In genomic region chr19:4095802-4096201, GRCm38 (mm10) we compare ENCODE assay signal across 19 mouse cellular contexts. TPM values are rescaled to one million over a fixed set of nuclear protein-coding genes. Genes with fewer than 3 reads are reported as not detected.
A peak's percentile ranks its signal among the peaks of the same experiment; 100 is the strongest.
DNase-seq lines count a peak whose midpoint lies in the region; ATAC-seq lines count a peak whose summit lies in the region.
"Had no signal": no experiment of that assay in that cellular context is flagged by ENCODE, and none has a peak within 500 bp of the region (broad histone marks: within the 10 kb centered on the region; RNA-seq: fewer than 3 reads in every experiment).

No protein-coding gene starts in this region.

- no peaks in the 10 kb centered on the region for H3K36me3 ChIP-seq in kidney, embryonic 15.5 days
- no peaks in the 10 kb centered on the region for H3K36me3 ChIP-seq in forebrain, embryonic 13.5 days (ENCODE audit: poor library complexity, severe bottlenecking)
- H3K36me3 ChIP-seq in hindbrain, embryonic 13.5 days: no peaks in the 10 kb centered on the region
- H3K36me3 ChIP-seq in midbrain, embryonic 13.5 days: no peaks in the 10 kb centered on the region
- H3K36me3 ChIP-seq: embryonic facial prominence, embryonic 12.5 days had no signal

- H3K9ac ChIP-seq in kidney, embryonic 15.5 days: no peak overlapping the region
- H3K9ac ChIP-seq in forebrain, embryonic 13.5 days: no peak overlapping the region
- no peak overlapping the region for H3K9ac ChIP-seq in hindbrain, embryonic 13.5 days
- H3K9ac ChIP-seq in midbrain, embryonic 13.5 days (replicated peaks): no peak overlapping the region

- no peak overlapping the region for H3K27ac ChIP-seq in kidney, embryonic 15.5 days
- no peak overlapping the region for H3K27ac ChIP-seq in forebrain, embryonic 13.5 days
- no peak overlapping the region for H3K27ac ChIP-seq in hindbrain, embryonic 13.5 days
- no peak overlapping the region for H3K27ac ChIP-seq in midbrain, embryonic 13.5 days

- H3K4me2 ChIP-seq in kidney, embryonic 15.5 days: peak overlapping the region; percentile 81
- peak overlapping the region; percentile 68; the same call in 1 of the 2 replicates for H3K4me2 ChIP-seq in forebrain, embryonic 13.5 days
- peak overlapping the region; percentile 63 for H3K4me2 ChIP-seq in hindbrain, embryonic 13.5 days
- peak overlapping the region; percentile 64 for H3K4me2 ChIP-seq in midbrain, embryonic 13.5 days (replicated peaks)

- H3K27me3 ChIP-seq in kidney, embryonic 15.5 days: peaks cover 9% of the 10 kb centered on the region
- H3K27me3 ChIP-seq in forebrain, embryonic 13.5 days: peaks cover 14% of the 10 kb centered on the region; the same call in 1 of the 2 replicates
- H3K27me3 ChIP-seq in hindbrain, embryonic 13.5 days: peaks cover 10% of the 10 kb centered on the region; the same call in 1 of the 2 replicates
- H3K27me3 ChIP-seq in midbrain, embryonic 13.5 days: no peaks in the 10 kb centered on the region

- no peak for DNase-seq in kidney, postnatal 10 days
- DNase-seq in cerebellum, postnatal 4 days (ENCODE audit: low spot score in 2 of 2): no peak
- no peak for DNase-seq in embryo, embryonic 10 days (ENCODE audit: low spot score)
- DNase-seq in kidney, adult 11 months: no peak
- DNase-seq: cerebellum, adult 9-11 months; kidney, adult 9 months; lung, postnatal 4 days had no signal

- no peak for ATAC-seq in kidney, embryonic 15.5 days (replicated peaks; ENCODE audit: low FRiP score)
- no peak for ATAC-seq in forebrain, embryonic 13.5 days
- no peak for ATAC-seq in hindbrain, embryonic 13.5 days (ENCODE audit: low FRiP score)
- no peak for ATAC-seq in midbrain, embryonic 13.5 days

- H3K4me1 ChIP-seq in kidney, embryonic 15.5 days: peaks cover 43% of the 10 kb centered on the region
- peaks cover 43% of the 10 kb centered on the region for H3K4me1 ChIP-seq in forebrain, embryonic 13.5 days
- peaks cover 44% of the 10 kb centered on the region for H3K4me1 ChIP-seq in hindbrain, embryonic 13.5 days (replicated peaks)
- peaks cover 42% of the 10 kb centered on the region for H3K4me1 ChIP-seq in midbrain, embryonic 13.5 days (replicated peaks)

- WGBS in kidney, embryonic 15.5 days: 68% methylated on average over 3 of the region's 3 CpGs
- 71% methylated on average over 3 of the region's 3 CpGs for WGBS in forebrain, embryonic 13.5 days
- WGBS in hindbrain, embryonic 13.5 days: 74% methylated on average over 3 of the region's 3 CpGs
- WGBS in midbrain, embryonic 13.5 days: 73% methylated on average over 3 of the region's 3 CpGs

- no peaks in the 10 kb centered on the region for H3K9me3 ChIP-seq in kidney, embryonic 15.5 days (replicated peaks)
- no peaks in the 10 kb centered on the region for H3K9me3 ChIP-seq in forebrain, embryonic 13.5 days (replicated peaks)
- H3K9me3 ChIP-seq in hindbrain, embryonic 13.5 days: no peaks in the 10 kb centered on the region
- no peaks in the 10 kb centered on the region for H3K9me3 ChIP-seq in midbrain, embryonic 13.5 days
- H3K9me3 ChIP-seq: embryonic facial prominence, embryonic 12.5 days had no signal

- no peak overlapping the region for H3K4me3 ChIP-seq in kidney, embryonic 15.5 days (replicated peaks)
- no peak overlapping the region for H3K4me3 ChIP-seq in forebrain, embryonic 13.5 days
- no peak overlapping the region for H3K4me3 ChIP-seq in hindbrain, embryonic 13.5 days
- H3K4me3 ChIP-seq in midbrain, embryonic 13.5 days (replicated peaks): peak overlapping the region; percentile 54; the same call in 1 of the 2 replicates

RNA-seq across cellular contexts. Expression of gene Cdk2ap2, which starts 1.2 kb away (rescaled TPM):
- 116 and 117 TPM in 2 replicates for polyA plus RNA-seq in kidney, embryonic 15.5 days (2015; fragmentation: Nextera tagmentation; extraction: Ambion mirVana)
- polyA plus RNA-seq in forebrain, embryonic 13.5 days (2015; fragmentation: Nextera tagmentation; extraction: Ambion mirVana): 77.4 and 80.3 TPM in 2 replicates
- polyA plus RNA-seq in hindbrain, embryonic 13.5 days (2015; fragmentation: Nextera tagmentation; extraction: Ambion mirVana): 79.8 and 81.0 TPM in 2 replicates
- polyA plus RNA-seq in midbrain, embryonic 13.5 days (2015; fragmentation: Nextera tagmentation; extraction: Ambion mirVana): 78.7 and 82.1 TPM in 2 replicates

RNA-seq across cellular contexts. Expression of gene Pitpnm1, which starts 4.0 kb away (rescaled TPM):
- polyA plus RNA-seq in kidney, embryonic 15.5 days (2015; fragmentation: Nextera tagmentation; extraction: Ambion mirVana): 14.0 and 15.8 TPM in 2 replicates
- 21.1 and 32.0 TPM in 2 replicates for polyA plus RNA-seq in forebrain, embryonic 13.5 days (2015; fragmentation: Nextera tagmentation; extraction: Ambion mirVana)
- polyA plus RNA-seq in hindbrain, embryonic 13.5 days (2015; fragmentation: Nextera tagmentation; extraction: Ambion mirVana): 43.3 and 48.5 TPM in 2 replicates
- 45.0 and 45.9 TPM in 2 replicates for polyA plus RNA-seq in midbrain, embryonic 13.5 days (2015; fragmentation: Nextera tagmentation; extraction: Ambion mirVana)

RNA-seq across cellular contexts. Expression of gene Cabp2, which starts 14.4 kb away (rescaled TPM):
- 0.22 and 0.84 TPM in 2 replicates for polyA plus RNA-seq in kidney, embryonic 15.5 days (2015; fragmentation: Nextera tagmentation; extraction: Ambion mirVana)
- polyA plus RNA-seq in forebrain, embryonic 13.5 days (2015; fragmentation: Nextera tagmentation; extraction: Ambion mirVana): not detected in 2 replicates
- not detected in 2 replicates for polyA plus RNA-seq in hindbrain, embryonic 13.5 days (2015; fragmentation: Nextera tagmentation; extraction: Ambion mirVana)
- polyA plus RNA-seq in midbrain, embryonic 13.5 days (2015; fragmentation: Nextera tagmentation; extraction: Ambion mirVana): not detected in 2 replicates
- polyA plus RNA-seq: brain, embryonic 14.5 days; CD4-positive, CD25-positive, alpha-beta regulatory T cell, adult 4 months; frontal cortex, adult 2 months; limb, embryonic 11.5 days; small intestine, adult 2 months; stomach, postnatal 0 days; urinary bladder, adult 2 months had no signal

RNA-seq across cellular contexts. Expression of gene Aip, which starts 29.9 kb away (rescaled TPM):
- 98.0 and 108 TPM in 2 replicates for polyA plus RNA-seq in kidney, embryonic 15.5 days (2015; fragmentation: Nextera tagmentation; extraction: Ambion mirVana)
- polyA plus RNA-seq in forebrain, embryonic 13.5 days (2015; fragmentation: Nextera tagmentation; extraction: Ambion mirVana): 73.7 and 75.9 TPM in 2 replicates
- polyA plus RNA-seq in hindbrain, embryonic 13.5 days (2015; fragmentation: Nextera tagmentation; extraction: Ambion mirVana): 90.3 and 91.7 TPM in 2 replicates
- 79.8 and 80.9 TPM in 2 replicates for polyA plus RNA-seq in midbrain, embryonic 13.5 days (2015; fragmentation: Nextera tagmentation; extraction: Ambion mirVana)

RNA-seq across cellular contexts. Expression of gene Gstp3, which starts 36.4 kb away (rescaled TPM):
- 0.73 and 1.4 TPM in 2 replicates for polyA plus RNA-seq in kidney, embryonic 15.5 days (2015; fragmentation: Nextera tagmentation; extraction: Ambion mirVana)
- not detected in 2 replicates for polyA plus RNA-seq in forebrain, embryonic 13.5 days (2015; fragmentation: Nextera tagmentation; extraction: Ambion mirVana)
- not detected in 2 replicates for polyA plus RNA-seq in hindbrain, embryonic 13.5 days (2015; fragmentation: Nextera tagmentation; extraction: Ambion mirVana)
- not detected in 2 replicates for polyA plus RNA-seq in midbrain, embryonic 13.5 days (2015; fragmentation: Nextera tagmentation; extraction: Ambion mirVana)
- polyA plus RNA-seq: brain, embryonic 14.5 days; embryonic facial prominence, embryonic 12.5 days; frontal cortex, adult 2 months had no signal
